Comparison of ENCODE assay signal across 14 mouse cellular contexts in the genomic region with DNA sequence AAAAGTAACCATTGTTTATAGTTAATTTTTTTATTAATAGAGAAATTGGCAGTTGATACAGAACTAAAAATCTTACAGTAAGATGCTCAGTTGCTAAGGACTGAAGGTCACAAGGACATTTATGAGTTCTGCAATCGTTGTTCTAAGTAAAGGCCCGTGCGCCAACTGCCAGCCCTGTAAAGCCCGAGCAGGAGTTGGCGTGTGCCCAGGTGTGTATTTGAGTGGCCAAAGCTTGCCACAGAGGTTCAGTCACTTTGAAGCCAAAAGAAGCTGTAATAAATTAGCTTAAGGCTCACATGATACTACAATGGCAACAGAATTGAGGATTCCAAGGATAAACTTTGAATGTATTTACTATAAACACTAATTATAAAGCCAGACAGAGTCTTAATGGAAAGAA.
"Had no signal": no experiment of that assay in that cellular context is flagged by ENCODE, and none has a peak within 500 bp of the region (broad histone marks: within the 10 kb centered on the region; RNA-seq: fewer than 3 reads in every experiment).

No protein-coding gene starts in this region.

- H3K36me3 ChIP-seq: limb, embryonic 13.5 days; liver, embryonic 15.5 days; midbrain, embryonic 13.5 days; stomach, embryonic 15.5 days had no signal

- ATAC-seq: lung, postnatal 0 days; midbrain, embryonic 13.5 days had no signal

- H3K9me3 ChIP-seq: limb, embryonic 13.5 days; liver, embryonic 15.5 days; midbrain, embryonic 13.5 days; stomach, embryonic 15.5 days had no signal

- DNase-seq: kidney, postnatal 36 days; layer of hippocampus, adult 9-11 months; layer of hippocampus, postnatal 36 days; lung, adult 2 months; lung, postnatal 36 days; right cerebral cortex, postnatal 14 days; thymus, postnatal 36 days had no signal

- H3K27ac ChIP-seq: kidney, postnatal 0 days; limb, embryonic 13.5 days; liver, embryonic 15.5 days; midbrain, embryonic 13.5 days; stomach, embryonic 15.5 days had no signal

- H3K4me3 ChIP-seq: limb, embryonic 13.5 days; liver, embryonic 15.5 days; midbrain, embryonic 13.5 days; stomach, embryonic 15.5 days had no signal

- H3K9ac ChIP-seq: limb, embryonic 13.5 days; liver, embryonic 15.5 days; midbrain, embryonic 13.5 days; stomach, embryonic 15.5 days had no signal

- H3K4me2 ChIP-seq: limb, embryonic 13.5 days; liver, embryonic 11.5 days; liver, embryonic 15.5 days; midbrain, embryonic 13.5 days; stomach, embryonic 15.5 days had no signal

- H3K4me1 ChIP-seq: limb, embryonic 13.5 days; liver, embryonic 15.5 days; stomach, embryonic 15.5 days had no signal

- H3K27me3 ChIP-seq: limb, embryonic 13.5 days; liver, embryonic 15.5 days; midbrain, embryonic 13.5 days; stomach, embryonic 15.5 days had no signal
